Mouse (Mus musculus) MEL (cell line): Measurements from ENCODE around the gene Gm11627. TPM values are rescaled to one million over a fixed set of nuclear protein-coding genes. Genes with fewer than 3 reads are reported as not detected.
A peak's percentile ranks its signal among the peaks of the same experiment; 100 is the strongest.

ENCODE experiments used
- DNase-seq: peaks from one replicate; pipeline ENCODE4 v3.0.0; 2011; ENCODE audit warnings: low read depth, low spot score
- H3K27ac ChIP-seq: 2 replicates; pipeline ENCODE4 v1.5.1; 2012; ENCODE audit warnings: low read depth, mild to moderate bottlenecking, control low read depth, low read length, moderate library complexity; ENCODE audit not compliant: control insufficient read depth
- H3K27me3 ChIP-seq, 2 experiments: fragments of 150-350 bp in 1 of 2; sonication (generic) in 1 of 2; 2 replicates each; pipeline ENCODE4 v1.6.1; 2012; ENCODE audit warnings: low read length in 2 of 2, mild to moderate bottlenecking in 2 of 2, improper control_type of control experiment in 1 of 2, moderate library complexity in 1 of 2; ENCODE audit not compliant: insufficient read depth in 2 of 2, control insufficient read depth in 1 of 2
- H3K36me3 ChIP-seq, 2 experiments: 2 replicates each; pipeline ENCODE4 v1.6.1; 2012 to 2014; ENCODE audit warnings: low read length in 2 of 2, improper control_type of control experiment in 1 of 2, inconsistent platforms in 1 of 2, mild to moderate bottlenecking in 1 of 2; ENCODE audit not compliant: insufficient read depth in 2 of 2, control insufficient read depth in 1 of 2
- H3K4me1 ChIP-seq, 2 experiments: fragments of 150-350 bp in 1 of 2; sonication (generic) in 1 of 2; 2 replicates each; pipeline ENCODE4 v1.6.1; 2012; ENCODE audit warnings: low read length in 2 of 2, improper control_type of control experiment in 1 of 2, mild to moderate bottlenecking in 1 of 2; ENCODE audit not compliant: insufficient read depth in 2 of 2, control insufficient read depth in 1 of 2
- H3K4me3 ChIP-seq, 2 experiments: fragments of 150-350 bp in 1 of 2; sonication (generic) in 1 of 2; 2 replicates each; pipeline ENCODE4 v1.5.1; 2012; ENCODE audit warnings: low read depth in 2 of 2, low read length in 2 of 2, mild to moderate bottlenecking in 2 of 2, moderate library complexity in 2 of 2, control low read depth in 1 of 2, improper control_type of control experiment in 1 of 2; ENCODE audit not compliant: control insufficient read depth in 1 of 2, insufficient read depth in 1 of 2
- H3K79me2 ChIP-seq: 2 replicates; pipeline ENCODE4 v1.6.1; 2012; ENCODE audit warnings: mild to moderate bottlenecking, low read length, moderate library complexity; ENCODE audit not compliant: control insufficient read depth, poor library complexity, insufficient read depth
- H3K9ac ChIP-seq: 2 replicates; pipeline ENCODE4 v1.6.1; 2012; ENCODE audit warnings: low read depth, mild to moderate bottlenecking, control low read depth, low read length, moderate library complexity; ENCODE audit not compliant: control insufficient read depth, poor library complexity, severe bottlenecking
- H3K9me3 ChIP-seq: fragments of 150-350 bp; sonication (generic); replicated peaks from 2 replicates; pipeline ENCODE4 v1.6.1; 2012; ENCODE audit warnings: mild to moderate bottlenecking, low read length, improper control_type of control experiment, moderate library complexity; ENCODE audit not compliant: insufficient read depth
- BHLHE40 ChIP-seq: IDR thresholded peaks from 2 replicates; pipeline ENCODE4 v1.6.1; 2012; ENCODE audit warnings: low read depth, mild to moderate bottlenecking, inconsistent platforms, low read length, improper control_type of control experiment, borderline replicate concordance
- CHD1 ChIP-seq: IDR thresholded peaks from 2 replicates; pipeline ENCODE4 v1.6.1; 2012; ENCODE audit warnings: low read depth, mild to moderate bottlenecking, inconsistent platforms, low read length, improper control_type of control experiment
- CHD2 ChIP-seq: IDR thresholded peaks from 2 replicates; pipeline ENCODE4 v1.6.1; 2011; ENCODE audit warnings: low read length, improper control_type of control experiment
- CTCF ChIP-seq, 3 experiments: IDR thresholded peaks in 2 of 3; conservative IDR thresholded peaks in 1 of 3; 2 replicates each; pipeline ENCODE4 v1.5.1; 2011 to 2012; ENCODE audit warnings: low read length in 3 of 3, low read depth in 2 of 3, mild to moderate bottlenecking in 2 of 3, improper control_type of control experiment in 1 of 3, inconsistent platforms in 1 of 3, mixed read lengths in 1 of 3, moderate library complexity in 1 of 3; ENCODE audit not compliant: control insufficient read depth in 1 of 3, insufficient read depth in 1 of 3, poor library complexity in 1 of 3, severe bottlenecking in 1 of 3
- E2F4 ChIP-seq: IDR thresholded peaks from 2 replicates; pipeline ENCODE4 v1.6.1; 2011; ENCODE audit warnings: low read depth, low read length, improper control_type of control experiment, borderline replicate concordance
- ELF1 ChIP-seq: IDR thresholded peaks from 2 replicates; pipeline ENCODE4 v1.6.1; 2014; ENCODE audit warnings: low read depth, mild to moderate bottlenecking, inconsistent platforms, low read length, improper control_type of control experiment, moderate library complexity
- EP300 ChIP-seq, 2 experiments: IDR thresholded peaks; 2 replicates each; pipeline ENCODE4 v1.6.1; 2011; ENCODE audit warnings: improper control_type of control experiment in 2 of 2, low read length in 2 of 2, low read depth in 1 of 2, mild to moderate bottlenecking in 1 of 2
- HCFC1 ChIP-seq: IDR thresholded peaks from 2 replicates; pipeline ENCODE4 v1.6.1; 2012; ENCODE audit warnings: low read depth, mild to moderate bottlenecking, inconsistent platforms, low read length, improper control_type of control experiment, moderate library complexity
- KAT2A ChIP-seq: conservative IDR thresholded peaks from 2 replicates; pipeline ENCODE4 v1.6.1; 2012; ENCODE audit warnings: low read depth, low read length, improper control_type of control experiment, inconsistent platforms
- MAFK ChIP-seq: IDR thresholded peaks from 2 replicates; pipeline ENCODE4 v1.6.1; 2011; ENCODE audit warnings: low read depth, mild to moderate bottlenecking, low read length, improper control_type of control experiment, borderline replicate concordance
- MAZ ChIP-seq: IDR thresholded peaks from 2 replicates; pipeline ENCODE4 v1.6.1; 2012; ENCODE audit warnings: low read depth, mild to moderate bottlenecking, inconsistent platforms, low read length, improper control_type of control experiment
- MEF2A ChIP-seq: IDR thresholded peaks from 2 replicates; pipeline ENCODE4 v1.6.1; 2014; ENCODE audit warnings: low read depth, mild to moderate bottlenecking, inconsistent platforms, low read length, improper control_type of control experiment; ENCODE audit not compliant: poor library complexity, insufficient replicate concordance, severe bottlenecking; ENCODE audit errors: extremely low read depth
- MYB ChIP-seq: IDR thresholded peaks from 2 replicates; pipeline ENCODE4 v1.6.1; 2011; ENCODE audit warnings: mild to moderate bottlenecking, low read depth, low read length, improper control_type of control experiment
- MYC ChIP-seq: IDR thresholded peaks from 2 replicates; pipeline ENCODE4 v1.6.1; 2011; ENCODE audit warnings: low read depth, mild to moderate bottlenecking, low read length, improper control_type of control experiment, moderate library complexity
- NELFE ChIP-seq: IDR thresholded peaks from 2 replicates; pipeline ENCODE4 v1.6.1; 2011; ENCODE audit warnings: low read depth, low read length, improper control_type of control experiment
- NRF1 ChIP-seq: IDR thresholded peaks from 2 replicates; pipeline ENCODE4 v1.6.1; 2014; ENCODE audit warnings: low read depth, mild to moderate bottlenecking, inconsistent platforms, low read length, improper control_type of control experiment, moderate library complexity; ENCODE audit not compliant: poor library complexity, insufficient read depth, severe bottlenecking
- POLR2A ChIP-seq, 2 experiments: IDR thresholded peaks; 2 replicates each; pipeline ENCODE4 v1.6.1; 2011 to 2012; ENCODE audit warnings: low read length in 2 of 2, mild to moderate bottlenecking in 2 of 2, control low read depth in 1 of 2, improper control_type of control experiment in 1 of 2, low read depth in 1 of 2, moderate library complexity in 1 of 2; ENCODE audit not compliant: control insufficient read depth in 1 of 2, insufficient read depth in 1 of 2, poor library complexity in 1 of 2
- RAD21 ChIP-seq: IDR thresholded peaks from 2 replicates; pipeline ENCODE4 v1.6.1; 2011; ENCODE audit warnings: mild to moderate bottlenecking, low read depth, low read length, improper control_type of control experiment
- USF1 ChIP-seq: IDR thresholded peaks from 2 replicates; pipeline ENCODE4 v1.6.1; 2014; ENCODE audit warnings: low read depth, mild to moderate bottlenecking, inconsistent platforms, low read length, improper control_type of control experiment, moderate library complexity
- USF2 ChIP-seq, 2 experiments: IDR thresholded peaks; 2 replicates each; pipeline ENCODE4 v1.6.1; 2011 to 2012; ENCODE audit warnings: improper control_type of control experiment in 2 of 2, low read length in 2 of 2, borderline replicate concordance in 1 of 2, inconsistent platforms in 1 of 2, low read depth in 1 of 2, mild to moderate bottlenecking in 1 of 2; ENCODE audit not compliant: insufficient read depth in 1 of 2
- ZKSCAN1 ChIP-seq: IDR thresholded peaks from 2 replicates; pipeline ENCODE4 v1.6.1; 2012; ENCODE audit warnings: low read depth, mild to moderate bottlenecking, inconsistent platforms, low read length, improper control_type of control experiment, moderate library complexity
- ZMIZ1 ChIP-seq: IDR thresholded peaks from 2 replicates; pipeline ENCODE4 v1.6.1; 2012; ENCODE audit warnings: low read depth, mild to moderate bottlenecking, inconsistent platforms, low read length, improper control_type of control experiment, moderate library complexity
- ZNF384 ChIP-seq: IDR thresholded peaks from 2 replicates; pipeline ENCODE4 v1.6.1; 2012; ENCODE audit warnings: low read depth, mild to moderate bottlenecking, inconsistent platforms, low read length, improper control_type of control experiment
- polyA plus RNA-seq, 2 experiments: library from polyadenylated mRNA; stranded (reverse) in 1 of 2; unstranded in 1 of 2; fragments of >175 nt in 1 of 2; fragments of >200 nt in 1 of 2; gene quantifications; 2 replicates each; pipeline versions ENCODE4 v1.2.1 to v1.2.4; 2012; ENCODE audit warnings: low replicate concordance in 2 of 2, low read depth in 1 of 2; ENCODE audit not compliant: insufficient read length in 2 of 2, insufficient read depth in 1 of 2, missing spikeins in 1 of 2
- total RNA-seq: library from RNA; depleted of rRNA; stranded (reverse); fragments of 300-350 nt; gene quantifications from 2 replicates; pipeline ENCODE4 v1.2.3, GENCODE M21; 2012; rRNA removed

Gene Gm11627
- total and polyA plus RNA-seq, 3 experiments, result 0.13 to 0.35 TPM; not detected in 1

DNA sequence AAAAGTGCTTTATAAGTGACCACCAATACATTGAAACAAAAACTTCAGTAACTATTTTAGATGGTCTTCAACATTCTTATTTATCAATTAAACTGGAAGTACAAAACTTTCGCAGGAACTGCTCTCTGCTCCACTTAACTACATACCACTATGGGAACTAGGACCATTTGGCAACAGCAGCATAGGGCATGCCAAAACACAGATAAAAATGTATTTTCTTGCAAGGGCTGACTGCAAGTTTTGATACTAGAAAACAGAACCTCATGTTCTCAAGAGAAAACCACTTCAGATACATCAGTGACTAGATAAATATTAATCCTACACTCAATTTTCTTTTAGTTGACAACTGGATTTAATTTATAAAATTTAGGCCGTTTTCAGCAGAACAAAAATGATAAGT is 45.2 kb downstream of the Gm11627 start (continued):
- TF ChIP-seq MYC (0 out of 2 replicates have a peak, but pooled peaks have one; percentile 27), ZNF384 (no peak), USF2 (IDR thresholded peaks at IDR 0.05; ENCODE audit: borderline replicate concordance in 1 of 2, insufficient read depth in 1 of 2, low read depth in 1 of 2, low read length in 2 of 2) (no peak), CHD2 (no peak), MAZ (no peak), E2F4 (no peak), POLR2A (IDR thresholded peaks at IDR 0.05; ENCODE audit: control insufficient read depth in 1 of 2, insufficient read depth in 1 of 2, low read depth in 1 of 2, low read length in 2 of 2, poor library complexity in 1 of 2) (no peak), NELFE (no peak), MEF2A (no peak), HCFC1 (no peak), CHD1 (no peak), EP300 (IDR thresholded peaks at IDR 0.05; ENCODE audit: low read depth in 1 of 2, low read length in 2 of 2) (peak; percentile 66 to 72; a peak in 3 of 4 replicates), NRF1 (no peak), BHLHE40 (no peak), RAD21 (no peak), USF1 (no peak), MYB (no peak), CTCF (IDR thresholded peaks at IDR 0.05 in 2 of 3, conservative IDR thresholded peaks at IDR 0.05 in 1 of 3; ENCODE audit: control insufficient read depth in 1 of 3, insufficient read depth in 1 of 3, low read depth in 2 of 3, low read length in 3 of 3, poor library complexity in 1 of 3, severe bottlenecking in 1 of 3) (no peak), ZKSCAN1 (no peak), ZMIZ1 (no peak)

DNA sequence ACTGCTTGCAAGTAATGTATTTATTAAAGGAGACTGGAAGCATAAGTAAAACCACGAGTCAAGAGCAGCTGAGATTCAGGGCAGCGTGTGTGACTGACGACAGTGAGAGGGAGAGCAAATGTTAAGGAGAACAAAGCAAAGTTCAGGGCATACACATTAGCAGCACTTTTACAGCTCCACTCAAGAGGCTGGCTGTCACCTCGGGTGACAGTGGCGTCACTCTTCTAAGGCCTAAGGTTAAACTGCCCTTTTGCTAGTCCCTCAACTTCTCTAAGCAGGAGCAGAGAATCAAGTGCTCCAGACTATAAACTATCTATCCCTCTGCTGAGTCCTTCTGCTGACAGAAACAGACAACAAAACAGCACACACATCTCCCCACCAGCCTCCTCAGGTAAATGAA is 47.8 kb downstream of the Gm11627 start:
- H3K79me2 ChIP-seq, result peaks cover 9% of the 10 kb centered on the region; the same call in 1 of the 2 replicates
- H3K9ac ChIP-seq, result no peak overlapping the region
- H3K4me3 ChIP-seq, result no peak overlapping the region
- H3K9me3 ChIP-seq, result no peaks in the 10 kb centered on the region
- H3K4me1 ChIP-seq, result peaks cover 0 to 17% of the 10 kb centered on the region in 2 experiments; a peak in 3 of 4 replicates
- no peak overlapping the region for H3K27ac ChIP-seq
- DNase-seq, result no peak
- no peak for TF ChIP-seq E2F4
- no peak for TF ChIP-seq ELF1
- no peak for TF ChIP-seq MAFK
- TF ChIP-seq MYB, result no peak
- no peak for TF ChIP-seq CHD1
- TF ChIP-seq ZMIZ1, result no peak
- no peak for TF ChIP-seq MYC
- no peak for TF ChIP-seq USF1
- TF ChIP-seq KAT2A, result no peak
- no peak for TF ChIP-seq HCFC1
- no peak for TF ChIP-seq NRF1
- no peak for TF ChIP-seq ZNF384
- H3K27me3 ChIP-seq, result no peaks in the 10 kb centered on the region
- H3K36me3 ChIP-seq, result peaks cover 10 to 30% of the 10 kb centered on the region in 2 experiments

Other genes with a start within 250 kb of the Gm11627 start
- gene Slc4a1, start 213.3 kb downstream of the Gm11627 start, total RNA-seq, result 0.23 and 0.36 TPM in 2 replicates
- gene Slc4a1, start 213.3 kb downstream of the Gm11627 start, polyA plus RNA-seq, result under 1 TPM in 1 of 2 experiments, not detected in 1; 0.35 TPM
- gene Rundc3a, start 186.1 kb downstream of the Gm11627 start, total RNA-seq, result 0.39 and 0.42 TPM in 2 replicates
- gene Rundc3a, start 186.1 kb downstream of the Gm11627 start, polyA plus RNA-seq, result 1 to 10 TPM in 1 of 2 experiments, not detected in 1; 2.1 TPM
- 174 and 183 TPM in 2 replicates for gene Slc25a39, start 171.5 kb downstream of the Gm11627 start, total RNA-seq
- 100 to 1,000 TPM in 1 of 2 experiments, not detected in 1; 325 TPM for gene Slc25a39, start 171.5 kb downstream of the Gm11627 start, polyA plus RNA-seq
- 14.5 and 14.7 TPM in 2 replicates for gene Grn, start 149.1 kb downstream of the Gm11627 start, total RNA-seq
- 10 to 100 TPM in 1 of 2 experiments, not detected in 1; 42.1 TPM for gene Grn, start 149.1 kb downstream of the Gm11627 start, polyA plus RNA-seq
- gene Fam171a2, start 131.8 kb downstream of the Gm11627 start, total RNA-seq, result 1.8 and 2.0 TPM in 2 replicates
- gene Fam171a2, start 131.8 kb downstream of the Gm11627 start, polyA plus RNA-seq, result 1 to 10 TPM in 1 of 2 experiments, not detected in 1; 8.8 TPM
- gene Itga2b, start 109.3 kb downstream of the Gm11627 start, total RNA-seq, result 8.3 and 10.7 TPM in 2 replicates
- gene Itga2b, start 109.3 kb downstream of the Gm11627 start, polyA plus RNA-seq, result 10 to 100 TPM in 1 of 2 experiments, not detected in 1; 55.7 TPM
- 17.9 and 20.3 TPM in 2 replicates for gene Gpatch8, start 23.1 kb downstream of the Gm11627 start, total RNA-seq
- 10 to 100 TPM; 25.8 to 29.7 TPM for gene Gpatch8, start 23.1 kb downstream of the Gm11627 start, polyA plus RNA-seq
- not detected in 2 replicates for gene Fzd2, start 24.9 kb upstream of the Gm11627 start, total RNA-seq
- gene Fzd2, start 24.9 kb upstream of the Gm11627 start, polyA plus RNA-seq, result not detected
- gene Meioc, start 84.3 kb upstream of the Gm11627 start, total RNA-seq, result not detected in 2 replicates
- under 1 TPM in 1 of 2 experiments, not detected in 1; 0.06 TPM for gene Meioc, start 84.3 kb upstream of the Gm11627 start, polyA plus RNA-seq
- gene Ccdc43, start 118.3 kb upstream of the Gm11627 start, total RNA-seq, result 35.2 and 41.7 TPM in 2 replicates
- 10 to 100 TPM in 1 of 2 experiments, not detected in 1; 39.3 TPM for gene Ccdc43, start 118.3 kb upstream of the Gm11627 start, polyA plus RNA-seq
- gene Adam11, start 182.0 kb upstream of the Gm11627 start, total RNA-seq, result 0.08 and 0.13 TPM in 2 replicates
- gene Adam11, start 182.0 kb upstream of the Gm11627 start, polyA plus RNA-seq, result under 1 TPM in 1 of 2 experiments, not detected in 1; 0.36 TPM
- not detected in 2 replicates for gene Gjc1, start 240.2 kb upstream of the Gm11627 start, total RNA-seq
- not detected for gene Gjc1, start 240.2 kb upstream of the Gm11627 start, polyA plus RNA-seq